Mouse (Mus musculus) liver, embryonic 14.5 days (tissue): ENCODE measurements around the gene Tmprss4. TPM values are rescaled to one million over a fixed set of nuclear protein-coding genes. Genes with fewer than 3 reads are reported as not detected.

ENCODE experiments used
- ATAC-seq: fragments of 200-750 bp; cut with Nextera tagmentation; 2 replicates; pipeline ENCODE4 v1.8.0; 2017; ENCODE audit warnings: moderate number of reproducible peaks, mild to moderate bottlenecking, moderate library complexity; ENCODE audit not compliant: insufficient read depth
- DNase-seq, 3 experiments: peaks; one replicate each; pipeline ENCODE4 v3.0.0-alpha.2; 2012 to 2013; ENCODE audit warnings: low read depth in 3 of 3, low spot score in 3 of 3
- H3K27ac ChIP-seq: fragments of 300-500 bp; sonication (generic); 2 replicates; pipeline ENCODE4 v1.5.1; 2014; ENCODE audit warnings: moderate library complexity, mild to moderate bottlenecking, control low read depth, inconsistent platforms
- H3K27me3 ChIP-seq: fragments of 300-500 bp; sonication (generic); 2 replicates; pipeline ENCODE4 v1.6.1; 2014; ENCODE audit warnings: mild to moderate bottlenecking, low read length, moderate library complexity; ENCODE audit not compliant: control insufficient read depth, insufficient read depth
- H3K36me3 ChIP-seq: fragments of 300-500 bp; sonication (generic); replicated peaks from 2 replicates; pipeline ENCODE4 v1.6.1; 2014; ENCODE audit warnings: low read depth; ENCODE audit not compliant: control insufficient read depth, insufficient read depth
- H3K4me1 ChIP-seq, 2 experiments: fragments of 200-500 bp in 1 of 2; fragments of 300-500 bp in 1 of 2; sonication (generic) in 1 of 2; replicated peaks; 2 replicates each; pipeline ENCODE4 v1.6.1; 2012 to 2014; ENCODE audit warnings: antibody characterized with exemption in 1 of 2, inconsistent platforms in 1 of 2, low read length in 1 of 2; ENCODE audit not compliant: control insufficient read depth in 2 of 2, insufficient read depth in 2 of 2
- H3K4me2 ChIP-seq: fragments of 300-500 bp; sonication (generic); 2 replicates; pipeline ENCODE4 v1.6.1; 2014; ENCODE audit warnings: low read depth, mild to moderate bottlenecking, control low read depth, moderate library complexity
- H3K4me3 ChIP-seq, 2 experiments: fragments of 200-500 bp in 1 of 2; fragments of 300-500 bp in 1 of 2; sonication (generic) in 1 of 2; 2 replicates each; pipeline ENCODE4 v1.5.1; 2012 to 2014; ENCODE audit warnings: low read depth in 2 of 2, low read length in 2 of 2, mild to moderate bottlenecking in 2 of 2, control low read depth in 1 of 2, inconsistent platforms in 1 of 2, moderate library complexity in 1 of 2; ENCODE audit not compliant: insufficient read depth in 1 of 2
- H3K9ac ChIP-seq: fragments of 300-500 bp; sonication (generic); replicated peaks from 2 replicates; pipeline ENCODE4 v1.6.1; 2014; ENCODE audit warnings: mild to moderate bottlenecking, control low read depth, moderate library complexity
- H3K9me3 ChIP-seq: fragments of 300-500 bp; sonication (generic); 2 replicates; pipeline ENCODE4 v1.6.1; 2016; ENCODE audit warnings: low read length, mixed read lengths; ENCODE audit not compliant: control insufficient read depth
- CTCF ChIP-seq: IDR thresholded peaks from 2 replicates; pipeline ENCODE4 v1.5.1; 2016; ENCODE audit warnings: antibody characterized with exemption, low read depth, control low read depth
- EP300 ChIP-seq: IDR thresholded peaks from 2 replicates; pipeline ENCODE4 v1.6.1; 2016; ENCODE audit warnings: antibody characterized with exemption, low read depth
- WGBS: fragments of 180-500 bp; shearing (Covaris S2); extraction: QIAGEN DNeasy Blood & Tissue Kit; methylation state at CpG from one replicate; pipeline ENCODE4 v1.1.7; 2014; ENCODE audit not compliant: insufficient replicate concordance; 5-methylcytosine and 5-hydroxymethylcytosine counted together
- polyA plus RNA-seq, 2 experiments: library from polyadenylated mRNA; depleted of rRNA in 1 of 2; stranded (reverse) in 1 of 2; unstranded in 1 of 2; fragments of >200 nt; fragmentation: Nextera tagmentation in 1 of 2; extraction: Ambion mirVana in 1 of 2; gene quantifications; 2 replicates each; pipeline versions ENCODE4 v1.2.1 to v1.2.3; 2012 to 2014

The Tmprss4 gene
- polyA plus RNA-seq, 2 experiments = 0.05 to 0.06 TPM

DNA sequence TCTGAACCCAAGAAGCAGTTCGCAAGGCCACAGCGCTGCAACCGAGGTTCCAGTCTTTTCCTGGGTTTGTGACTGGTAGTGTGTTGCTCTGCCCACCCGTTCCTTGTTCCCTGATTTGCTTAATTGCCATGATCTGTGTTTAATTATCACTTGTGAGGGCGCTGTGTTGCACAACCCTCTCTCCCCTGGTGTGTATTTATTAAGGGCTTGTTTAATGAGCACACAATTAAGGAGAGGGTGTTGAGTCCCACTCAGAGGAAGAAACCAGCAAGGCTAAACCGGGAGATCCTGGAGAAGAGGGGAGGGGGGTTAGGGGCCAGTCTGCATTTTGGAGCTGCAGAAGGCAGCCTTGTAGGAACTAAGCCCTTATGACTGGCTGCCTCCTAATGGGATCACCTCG is 62.9 kb downstream of the Tmprss4 start:
- Histone ChIP-seq H3K4me1 (peaks cover 0 to 2% of the 10 kb centered on the region in 2 experiments; a peak in 1 of 4 replicates), H3K4me3 (no peak overlapping the region), H3K27ac (no peak overlapping the region), H3K9me3 (no peaks in the 10 kb centered on the region), H3K4me2 (no peak overlapping the region), H3K27me3 (peaks cover 37% of the 10 kb centered on the region), H3K9ac (no peak overlapping the region), H3K36me3 (no peaks in the 10 kb centered on the region)
- no peak for ATAC-seq
- TF ChIP-seq CTCF (no peak), EP300 (no peak)
- DNase-seq = no peak
- WGBS = 44% methylated on average over 7 of the region's 7 CpGs

DNA sequence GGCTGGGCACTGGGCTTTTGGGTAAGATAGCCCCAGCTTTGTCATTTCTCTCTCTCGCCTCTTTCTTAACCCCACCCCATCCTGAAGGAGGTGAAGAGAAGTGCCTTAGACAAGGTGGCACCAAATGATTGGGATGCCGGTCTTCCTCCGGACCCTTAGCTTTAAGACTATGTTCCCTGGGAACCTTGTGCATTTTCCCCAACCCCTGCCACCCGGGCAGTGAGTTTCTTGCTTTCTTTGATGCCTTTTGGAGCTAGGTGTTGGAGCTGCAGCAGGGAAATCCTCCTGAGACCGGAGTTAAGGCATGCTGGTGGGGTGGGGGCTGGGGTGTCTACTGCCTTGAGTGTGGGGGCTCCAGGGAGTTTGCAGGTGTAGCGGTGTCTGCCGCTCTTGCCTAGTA is 64.8 kb downstream of the Tmprss4 start:
- WGBS = 11% methylated on average over 7 of the region's 7 CpGs
- H3K4me2 ChIP-seq = peak overlapping the region; percentile 43
- H3K36me3 ChIP-seq = no peaks in the 10 kb centered on the region
- DNase-seq (no peak), ATAC-seq (no peak)
- no peak for TF ChIP-seq EP300
- no peak for TF ChIP-seq CTCF
- H3K9ac ChIP-seq = no peak overlapping the region
- no peaks in the 10 kb centered on the region for H3K9me3 ChIP-seq
- no peak overlapping the region for H3K27ac ChIP-seq
- peaks cover 0 to 2% of the 10 kb centered on the region in 2 experiments; a peak in 1 of 4 replicates for H3K4me1 ChIP-seq
- H3K27me3 ChIP-seq = peaks cover 35% of the 10 kb centered on the region
- peak overlapping the region in 1 of 2 experiments; percentile 23; a peak in 2 of 4 replicates for H3K4me3 ChIP-seq

DNA sequence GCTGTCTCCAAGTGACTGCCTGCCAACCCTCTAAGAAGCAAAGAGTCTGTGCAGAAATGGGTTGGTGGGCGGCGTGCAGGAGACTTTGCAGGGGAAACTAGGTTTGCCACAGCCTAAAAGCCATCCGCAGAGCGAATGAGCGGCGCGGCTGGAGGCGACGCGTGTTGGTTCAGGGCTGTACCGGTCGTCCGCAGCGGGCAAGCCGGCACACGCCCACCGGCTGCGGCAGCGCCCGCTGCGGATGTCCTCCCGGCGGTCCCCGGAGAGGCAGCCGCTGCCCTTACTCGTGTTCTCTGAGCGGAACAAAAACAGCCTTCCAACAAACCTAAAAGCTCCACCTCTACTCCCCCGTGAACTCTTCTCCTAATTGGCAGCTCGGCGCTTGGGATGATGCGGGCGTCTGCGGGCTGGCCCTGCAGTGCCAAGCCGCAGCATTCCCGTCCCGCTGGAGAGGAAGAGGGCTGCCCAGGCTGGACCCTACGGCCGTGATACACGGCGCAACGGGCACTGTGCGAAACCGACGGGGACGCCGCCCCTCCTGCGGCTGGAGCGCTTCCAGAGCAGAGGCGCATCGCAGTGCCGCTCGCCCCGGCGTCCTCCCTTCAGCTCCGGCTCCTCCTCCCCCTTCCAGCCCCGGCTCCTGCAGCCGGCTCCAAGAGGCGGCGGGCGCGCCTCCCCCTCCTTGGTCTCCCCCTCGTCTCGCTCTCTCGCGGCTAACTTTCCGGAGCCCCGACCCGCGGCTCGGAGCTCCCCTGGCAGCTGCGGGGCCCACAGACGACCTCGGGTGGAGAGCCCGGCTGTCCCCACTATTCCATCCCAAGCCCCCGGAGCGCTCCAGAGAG is 65.5 kb downstream of the Tmprss4 start, which contains the start of gene Scn4b:
Scn4b (plus strand) TSS at position 205 of the 842 bp plus-strand sequence.
- Histone ChIP-seq H3K27ac (no peak within 1 kb of the TSS), H3K9me3 (no peaks in the 10 kb centered on the region), H3K4me2 (peak within 1 kb of the TSS; percentile 43), H3K9ac (no peak within 1 kb of the TSS), H3K4me3 (peak within 1 kb of the TSS; percentile 23 to 27), H3K36me3 (no peaks in the 10 kb centered on the region), H3K27me3 (peaks cover 35% of the 10 kb centered on the region), H3K4me1 (peaks cover 0 to 2% of the 10 kb centered on the region in 2 experiments; a peak in 2 of 4 replicates)
- WGBS = 1% methylated on average over 76 of the region's 76 CpGs
- ATAC-seq (no peak), DNase-seq (no peak)
- TF ChIP-seq EP300 (no peak), CTCF (no peak)

DNA sequence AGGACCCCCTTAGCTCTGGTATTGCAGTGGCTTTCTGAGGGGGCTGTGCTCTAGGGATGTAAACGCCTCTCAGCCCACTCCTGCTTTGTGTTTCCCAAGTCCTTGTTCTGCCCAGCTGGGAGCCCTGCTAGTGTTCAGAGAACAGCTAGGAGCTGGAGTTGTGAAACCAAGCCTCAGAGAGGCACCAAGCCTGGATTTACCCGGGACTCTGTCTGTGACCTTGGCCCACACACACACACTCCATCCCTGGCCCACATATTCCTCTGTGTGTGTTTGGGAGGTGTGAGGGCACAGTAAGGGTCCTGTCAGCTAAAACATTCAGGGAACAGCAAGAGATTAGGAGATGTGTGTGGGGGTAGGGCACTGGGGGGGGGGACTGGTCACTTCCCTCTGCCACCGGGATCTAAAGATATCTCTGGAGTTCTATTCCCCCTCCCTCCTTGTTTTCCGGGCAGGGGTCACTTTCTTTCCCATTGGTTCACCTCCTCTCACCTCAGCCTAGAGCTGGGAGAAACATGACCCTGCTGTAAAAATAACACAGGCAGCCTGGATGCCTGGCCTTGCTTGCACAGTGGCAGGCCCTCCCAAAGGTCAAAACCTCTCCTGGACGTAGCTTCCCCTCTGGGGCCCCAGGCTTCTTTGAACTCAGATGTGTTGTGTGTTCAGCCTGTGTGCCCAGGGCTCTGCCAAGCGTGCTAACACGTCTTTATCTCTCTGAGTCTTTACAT is 67.3 kb downstream of the Tmprss4 start:
- Histone ChIP-seq H3K9ac (no peak overlapping the region), H3K4me1 (peaks cover 0 to 4% of the 10 kb centered on the region in 2 experiments; a peak in 2 of 4 replicates), H3K27ac (no peak overlapping the region), H3K4me2 (no peak overlapping the region), H3K9me3 (no peaks in the 10 kb centered on the region), H3K36me3 (no peaks in the 10 kb centered on the region), H3K27me3 (peaks cover 35% of the 10 kb centered on the region), H3K4me3 (no peak overlapping the region)
- DNase-seq (peak in 2 of 3 experiments; percentile 22 to 23), ATAC-seq (peak; percentile 76)
- TF ChIP-seq CTCF (no peak), EP300 (no peak)
- 8% methylated on average over 7 of the region's 7 CpGs for WGBS
